Mouse (Mus musculus): ENCODE data around the gene 4933409G03Rik. TPM values are rescaled to one million over a fixed set of nuclear protein-coding genes. Genes with fewer than 3 reads are reported as not detected.
A peak's percentile ranks its signal among the peaks of the same experiment; 100 is the strongest.
"Not testable (repeated sequence)": the region's sequence is repeated elsewhere in the genome, so short reads cannot be mapped to it uniquely, and the experiment has no call there.

Gene 4933409G03Rik
- total RNA-seq (2021), result not detected

DNA sequence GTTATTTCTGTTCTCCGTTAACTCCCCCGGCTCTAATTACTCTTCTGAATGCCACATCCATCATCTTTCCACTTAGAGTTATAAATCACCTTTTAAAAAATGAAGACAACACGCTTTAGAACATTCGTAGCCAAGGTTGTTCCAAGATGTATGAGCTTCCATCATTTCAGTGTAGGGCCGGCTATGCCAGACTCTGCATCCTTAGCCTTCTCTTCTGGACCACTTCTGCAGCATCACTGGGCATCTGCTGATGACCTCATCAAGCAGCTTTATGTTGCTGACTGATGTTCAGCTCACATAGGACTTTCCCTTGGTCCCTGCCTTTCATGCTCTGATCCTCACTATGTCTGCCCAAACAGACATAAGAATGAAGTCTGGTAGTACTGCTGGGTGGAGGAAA is at the start of gene 4933409G03Rik:
TSS of gene 4933409G03Rik (plus strand) at position 301 of the 400 bp plus-strand sequence.
- intact Hi-C loops (cut with DNase I), result no loop called here
- DNase-seq, result no peak

DNA sequence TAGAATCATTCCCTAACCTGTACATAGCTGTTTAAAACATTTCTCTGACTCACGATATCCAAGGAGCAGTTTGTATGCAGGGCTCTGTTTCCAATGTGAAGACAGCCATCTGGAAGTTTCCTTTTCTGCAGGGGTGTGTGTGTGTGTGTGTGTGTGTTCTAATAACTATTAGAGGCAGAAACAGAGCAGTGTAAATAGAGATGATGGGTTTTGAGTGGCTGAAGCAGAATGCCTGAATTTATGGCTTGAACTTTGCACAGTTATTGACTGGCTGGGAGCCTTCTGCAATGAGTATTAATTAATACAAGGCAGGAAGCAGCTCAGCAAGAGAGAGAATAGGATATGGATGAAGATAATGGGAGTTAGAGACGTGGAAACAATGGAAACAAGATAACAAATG is 38.0 kb upstream of the 4933409G03Rik start:
- intact Hi-C loops (cut with DNase I), result no loop called here

DNA sequence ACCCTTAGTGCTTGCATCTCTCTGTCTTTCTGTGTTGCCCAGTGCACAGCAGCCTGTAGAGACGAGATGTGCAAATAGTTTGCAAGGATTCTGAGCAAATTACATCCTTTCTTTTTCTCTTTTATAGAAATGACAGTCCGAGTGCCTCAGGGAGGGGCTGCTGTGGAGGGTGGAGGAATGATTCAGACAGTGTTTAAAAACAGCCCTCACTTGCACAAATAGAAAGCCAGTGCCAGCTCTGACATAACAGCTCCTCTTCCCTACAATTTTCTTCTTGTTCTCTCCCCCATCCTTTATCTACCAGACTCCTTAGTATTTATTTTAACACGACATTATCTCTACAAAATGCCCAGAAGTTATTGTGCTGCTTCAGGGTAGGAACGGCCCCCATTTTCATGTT is 21.4 kb upstream of the 4933409G03Rik start:
- no peak for DNase-seq
- intact Hi-C loops (cut with DNase I), result loop anchor here (5.0 to 10.0 kb wide), 2 partner anchors 196 to 866 kb away; no protein-coding TSS in a partner anchor

More for the DNA sequence above, 38.0 kb upstream of the 4933409G03Rik start:
- no peak for DNase-seq

DNA sequence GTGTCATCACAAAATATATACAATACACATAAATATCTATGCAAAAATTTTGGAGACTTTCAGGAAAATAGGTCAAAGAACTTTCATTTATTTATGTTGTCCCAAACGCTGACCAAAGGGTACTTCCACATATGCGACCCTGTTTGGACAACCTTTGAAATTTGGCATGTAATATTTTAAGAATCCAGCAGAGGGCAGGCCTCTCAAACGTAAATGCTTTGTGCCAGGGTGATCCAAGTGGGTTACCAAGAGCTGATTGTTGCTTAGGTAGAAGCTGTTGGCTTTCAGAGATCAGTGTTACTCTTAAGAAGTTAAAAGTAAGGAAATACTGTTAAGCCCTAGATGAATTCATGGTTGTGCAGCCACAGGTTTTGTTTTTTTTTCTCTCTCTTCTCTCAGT is 18.9 kb upstream of the 4933409G03Rik start:
- DNase-seq, result peak; percentile 57 to 73
- intact Hi-C loops (cut with DNase I), result loop anchor here (1.0 to 10.0 kb wide), 3 partner anchors 194 to 864 kb away; no protein-coding TSS in a partner anchor

DNA sequence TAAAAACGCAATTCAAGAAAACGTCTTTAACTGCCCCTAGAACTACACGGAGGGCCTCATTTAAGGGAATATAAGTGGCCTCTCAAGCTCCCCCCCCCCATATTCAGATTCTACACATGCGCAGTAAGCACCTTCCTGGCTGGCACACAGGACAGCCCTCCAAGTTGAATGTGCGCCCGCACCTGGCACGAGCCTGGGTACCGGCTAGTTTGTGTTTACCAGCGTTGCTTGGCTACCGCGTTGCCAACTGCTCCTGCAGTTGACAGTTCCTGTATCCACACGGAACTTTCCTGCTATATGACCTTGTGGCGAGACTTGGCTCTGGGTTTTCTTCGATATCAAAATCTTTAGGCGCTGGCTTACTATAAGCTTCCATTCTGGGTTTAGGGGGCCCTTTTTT is 13.9 kb upstream of the 4933409G03Rik start:
- intact Hi-C loops (cut with DNase I), result loop anchor here (10.0 kb wide), 1 partner anchor 204 kb away; no protein-coding TSS in a partner anchor

DNA sequence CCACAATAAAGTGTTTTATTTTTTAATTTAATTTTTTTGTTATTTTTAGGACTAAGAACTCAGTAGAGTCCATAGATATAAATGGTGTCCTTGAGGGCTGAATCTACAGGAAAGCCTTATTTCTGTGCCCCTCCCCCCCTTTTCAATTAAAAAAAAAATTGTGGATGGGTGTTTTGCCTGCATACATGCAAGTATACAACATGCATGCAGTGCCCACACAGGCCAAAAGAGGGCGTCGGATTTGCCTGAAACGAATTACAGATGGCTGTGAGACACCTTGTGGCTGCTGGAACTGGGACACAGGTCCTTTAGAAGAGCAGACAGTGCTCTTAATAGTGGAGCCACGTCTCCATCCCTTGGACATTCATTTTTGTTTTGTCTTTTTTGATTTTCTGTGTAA is 9.9 kb upstream of the 4933409G03Rik start:
- DNase-seq, result peak; percentile 15 to 34
- intact Hi-C loops (cut with DNase I), result no loop called here

More for the DNA sequence above, 13.9 kb upstream of the 4933409G03Rik start:
- peak; percentile 87 for DNase-seq

DNA sequence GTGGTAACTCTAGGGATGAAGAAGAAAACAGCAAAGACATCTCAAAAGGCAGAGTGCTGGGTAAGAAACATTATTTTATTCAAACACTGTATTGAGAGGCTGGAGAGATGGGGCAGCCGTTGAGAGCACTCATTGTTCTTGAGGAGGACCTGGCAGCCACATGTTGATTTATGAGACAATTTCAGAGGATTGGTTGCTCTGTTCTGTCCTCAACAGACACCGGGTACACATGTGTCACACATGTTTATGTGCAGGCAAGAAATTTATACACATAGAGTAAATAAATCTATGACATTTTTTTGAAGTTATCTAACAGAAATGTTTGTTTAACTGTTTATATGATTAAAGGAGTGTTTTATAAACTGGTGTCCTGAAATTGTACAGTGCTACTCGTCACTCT is 10.6 kb downstream of the 4933409G03Rik start:
- intact Hi-C loops (cut with DNase I), result no loop called here
- no peak for DNase-seq

DNA sequence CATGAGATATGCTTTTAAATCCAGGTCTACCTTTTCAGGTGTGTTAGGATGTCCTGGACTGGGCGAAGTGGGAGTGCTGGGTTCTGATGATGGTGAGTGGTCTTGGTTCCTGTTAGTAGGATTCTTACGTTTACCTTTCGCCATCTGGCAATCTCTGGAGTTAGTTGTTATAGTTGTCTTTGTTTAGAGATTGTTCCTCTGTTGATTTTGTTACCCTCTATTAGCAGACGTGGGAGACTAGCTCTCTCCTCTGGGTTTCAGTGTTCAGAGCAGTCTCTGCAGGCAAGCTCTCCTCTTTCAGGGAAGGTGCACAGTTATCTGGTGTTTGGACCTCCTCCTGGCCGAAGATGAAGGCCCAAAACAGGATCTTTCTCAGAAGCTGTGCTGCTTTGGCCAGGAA is 74.0 kb downstream of the 4933409G03Rik start, which contains the start of gene 4932414N04Rik:
TSS of gene 4932414N04Rik (plus strand) at position 301 of the 400 bp plus-strand sequence.
- intact Hi-C loops (cut with DNase I); DNase-seq: not testable (repeated sequence)

Other genes starting within 250 kb of the 4933409G03Rik start
- 100 to 1,000 TPM; 111 to 145 TPM for gene Stk39, start 110.1 kb upstream of the 4933409G03Rik start, total RNA-seq (2021)
- gene 4932414N04Rik, start 74.1 kb downstream of the 4933409G03Rik start, total RNA-seq (2021), result not detected